Mouse (Mus musculus) ovary, postnatal 36 days (tissue): ENCODE data around the gene Retreg3.

ENCODE experiments used
- DNase-seq: peaks from one replicate; pipeline ENCODE4 v3.0.0; 2022; ENCODE audit warnings: low spot score, mixed read lengths

The Retreg3 gene

DNA sequence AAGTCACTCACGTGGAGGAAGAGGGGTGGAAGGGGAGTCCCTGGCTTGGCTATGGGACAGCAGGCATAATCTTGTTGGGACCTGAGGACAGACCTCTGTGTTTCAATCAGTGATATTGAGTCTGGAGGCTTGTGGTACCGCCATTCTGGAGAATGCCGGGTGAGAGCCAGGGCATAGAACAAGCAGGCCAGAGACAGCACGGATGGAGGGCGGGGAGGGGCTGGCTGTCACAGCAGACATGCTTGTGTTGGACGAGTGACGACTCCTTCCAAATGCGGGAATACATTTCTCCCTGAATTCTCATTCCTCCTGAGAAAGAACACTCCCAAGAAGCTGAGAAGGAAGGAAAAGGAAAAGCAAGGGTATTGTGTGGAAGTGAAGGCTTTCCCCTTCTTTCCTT is 68.1 kb downstream of the Retreg3 start:
- DNase-seq, result no peak

DNA sequence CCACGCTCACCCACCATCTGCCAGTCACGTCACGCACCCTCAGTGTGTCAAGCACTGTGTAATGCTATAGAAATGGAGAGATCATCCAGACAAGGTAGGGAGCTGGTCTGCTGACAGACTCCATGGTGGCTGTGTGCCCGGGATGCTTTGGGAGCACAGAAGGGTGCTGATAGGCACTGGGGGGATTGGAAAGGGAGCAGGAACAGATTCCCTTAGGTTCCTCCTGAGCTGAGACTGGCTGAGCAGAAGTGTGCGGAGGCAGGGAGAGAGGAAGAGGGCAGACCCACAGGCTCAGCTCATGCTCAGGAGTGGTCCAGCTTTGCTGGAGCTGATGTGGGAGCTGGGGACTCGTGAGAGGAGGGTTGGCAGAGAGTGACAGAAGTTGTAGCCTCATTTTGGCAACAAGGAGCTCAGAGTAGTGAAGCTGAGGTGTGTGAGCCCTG is 68.6 kb downstream of the Retreg3 start:
- DNase-seq, result no peak

DNA sequence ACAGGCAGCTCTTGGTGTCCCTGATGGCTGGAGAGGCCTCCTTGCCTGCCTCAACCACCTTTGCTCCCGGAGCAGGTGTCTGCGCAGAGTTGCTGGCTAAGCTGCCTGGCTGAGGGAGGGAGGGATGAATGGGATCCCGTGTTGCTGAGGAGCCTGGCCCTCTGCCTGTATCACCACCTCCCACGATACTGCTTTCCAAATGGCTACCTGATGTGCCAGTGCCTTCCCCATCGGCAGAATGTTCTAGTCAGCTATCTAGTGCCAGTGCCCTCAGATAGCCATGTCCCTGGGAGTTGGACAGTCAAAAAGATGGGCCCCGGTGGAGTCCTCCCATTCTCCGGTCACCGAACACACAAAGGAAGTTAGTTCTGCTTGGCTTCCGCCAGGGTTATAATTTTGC is 69.3 kb downstream of the Retreg3 start:
- no peak for DNase-seq

- DNase-seq, result no peak
Observed at GRCm38 (mm10) chr11:101047502-101047901, 72.2 kb downstream of the Retreg3 start.

- no peak for DNase-seq
Observed at GRCm38 (mm10) chr11:101046440-101046839, 73.3 kb downstream of the Retreg3 start.
